ENCODE assay signal across 8 mouse cellular contexts in the genomic region with DNA sequence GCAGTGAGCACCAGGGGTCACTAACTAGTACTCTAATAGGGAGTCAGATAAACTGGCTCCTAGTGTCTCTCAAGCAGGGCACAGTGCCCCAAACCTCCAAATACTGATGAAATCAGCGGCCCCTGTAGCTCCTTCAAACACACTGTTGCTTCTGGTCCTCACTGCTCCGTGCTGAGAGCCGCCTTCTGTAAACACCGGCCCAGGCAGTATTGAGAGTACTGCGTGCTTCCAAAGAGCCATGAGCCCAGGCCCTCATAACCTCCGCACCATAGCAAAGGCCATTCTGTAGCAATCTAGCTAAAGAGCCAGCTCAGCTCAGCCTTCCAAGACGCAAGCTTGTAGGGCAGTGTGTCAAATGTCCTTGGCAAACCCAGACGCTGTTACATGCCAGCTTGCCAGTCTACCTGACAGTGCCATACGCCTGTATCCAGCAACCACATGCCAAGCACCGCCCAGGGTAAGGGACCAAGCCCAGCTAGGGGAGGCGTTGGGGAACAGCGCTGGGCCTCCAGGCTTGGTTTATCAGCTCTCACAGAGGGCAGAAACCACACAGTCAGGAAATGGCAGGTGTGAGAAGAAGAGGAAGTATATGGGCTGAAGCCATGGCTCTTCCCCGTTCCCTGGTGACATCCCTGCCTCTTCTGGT. TPM values are rescaled to one million over a fixed set of nuclear protein-coding genes. Genes with fewer than 3 reads are reported as not detected.
DNase-seq lines count a peak whose midpoint lies in the region; ATAC-seq and TF ChIP-seq lines count a peak whose summit lies in the region.

No protein-coding gene starts in this region.

- no peak for ATAC-seq in forebrain, embryonic 14.5 days
- ATAC-seq in forebrain, embryonic 12.5 days (ENCODE audit: low FRiP score), result no peak
- no peak for ATAC-seq in heart, embryonic 12.5 days (ENCODE audit: insufficient number of reproducible peaks, low FRiP score)
- ATAC-seq in lung, embryonic 16.5 days (ENCODE audit: low read depth), result peak; percentile 28; the same call in 1 of the 2 replicates

- H3K4me3 ChIP-seq in forebrain, embryonic 14.5 days (ENCODE audit: low read depth, low read length), result no peak overlapping the region
- H3K4me3 ChIP-seq in forebrain, embryonic 12.5 days (replicated peaks), result no peak overlapping the region
- H3K4me3 ChIP-seq in cerebellum, adult 2 months (replicated peaks; ENCODE audit: insufficient read depth, low read depth, low read length), result no peak overlapping the region
- no peak overlapping the region for H3K4me3 ChIP-seq in heart, embryonic 12.5 days
- H3K4me3 ChIP-seq in lung, embryonic 16.5 days (ENCODE audit: low read length), result no peak overlapping the region

- H3K9me3 ChIP-seq in forebrain, embryonic 14.5 days (replicated peaks; ENCODE audit: control insufficient read depth, low read length), result no peaks in the 10 kb centered on the region
- no peaks in the 10 kb centered on the region for H3K9me3 ChIP-seq in forebrain, embryonic 12.5 days
- no peaks in the 10 kb centered on the region for H3K9me3 ChIP-seq in heart, embryonic 12.5 days (replicated peaks)
- H3K9me3 ChIP-seq in lung, embryonic 16.5 days (ENCODE audit: control insufficient read depth, low read length), result no peaks in the 10 kb centered on the region

- DNase-seq in forebrain, embryonic 14.5 days (ENCODE audit: low spot score), result peak; percentile 67
- DNase-seq in B cell, adult 2 months, result peak; percentile 43 to 50
- DNase-seq in cerebellum, adult 2 months, result peak; percentile 91 to 95
- DNase-seq in thymus, postnatal 14 days, result peak; percentile 53
- no peak for DNase-seq in layer of hippocampus, adult 11-12 months (ENCODE audit: low spot score)

- H3K9ac ChIP-seq in forebrain, embryonic 14.5 days (ENCODE audit: low read length), result no peak overlapping the region
- no peak overlapping the region for H3K9ac ChIP-seq in forebrain, embryonic 12.5 days
- no peak overlapping the region for H3K9ac ChIP-seq in heart, embryonic 12.5 days
- no peak overlapping the region for H3K9ac ChIP-seq in lung, embryonic 16.5 days (ENCODE audit: low read length)

- TF ChIP-seq CTCF in cerebellum, adult 2 months (IDR thresholded peaks at IDR 0.05; ENCODE audit: borderline replicate concordance, insufficient read depth, low read depth, low read length), result no peak

- 79% methylated on average over 13 of the region's 13 CpGs for WGBS in forebrain, embryonic 14.5 days
- 90% methylated on average over 13 of the region's 13 CpGs for WGBS in forebrain, embryonic 12.5 days
- WGBS in cerebellum, adult 2 months, result 8% methylated on average over 13 of the region's 13 CpGs
- 73% methylated on average over 13 of the region's 13 CpGs for WGBS in heart, embryonic 12.5 days
- WGBS in lung, embryonic 16.5 days, result 57% methylated on average over 13 of the region's 13 CpGs

- no peaks in the 10 kb centered on the region for H3K36me3 ChIP-seq in forebrain, embryonic 14.5 days (ENCODE audit: control insufficient read depth, insufficient read depth, low read length)
- H3K36me3 ChIP-seq in forebrain, embryonic 12.5 days (replicated peaks), result no peaks in the 10 kb centered on the region
- no peaks in the 10 kb centered on the region for H3K36me3 ChIP-seq in heart, embryonic 12.5 days
- H3K36me3 ChIP-seq in lung, embryonic 16.5 days (ENCODE audit: control insufficient read depth, insufficient read depth, low read length), result no peaks in the 10 kb centered on the region

- no peak overlapping the region for H3K4me2 ChIP-seq in forebrain, embryonic 14.5 days (ENCODE audit: low read length)
- no peak overlapping the region for H3K4me2 ChIP-seq in forebrain, embryonic 12.5 days
- no peak overlapping the region for H3K4me2 ChIP-seq in heart, embryonic 12.5 days
- H3K4me2 ChIP-seq in lung, embryonic 16.5 days (ENCODE audit: low read depth, low read length), result no peak overlapping the region

- H3K4me1 ChIP-seq in forebrain, embryonic 14.5 days (ENCODE audit: control insufficient read depth, insufficient read depth, low read length), result peaks cover 16% of the 10 kb centered on the region
- H3K4me1 ChIP-seq in forebrain, embryonic 12.5 days, result peaks cover 28% of the 10 kb centered on the region
- peaks cover 15% of the 10 kb centered on the region for H3K4me1 ChIP-seq in cerebellum, adult 2 months (ENCODE audit: control insufficient read depth, insufficient read depth, low read length)
- H3K4me1 ChIP-seq in heart, embryonic 12.5 days (replicated peaks), result peaks cover 54% of the 10 kb centered on the region
- H3K4me1 ChIP-seq in lung, embryonic 16.5 days (replicated peaks; ENCODE audit: control insufficient read depth, insufficient read depth, low read length), result peaks cover 36% of the 10 kb centered on the region

- no peak overlapping the region for H3K27ac ChIP-seq in forebrain, embryonic 14.5 days (ENCODE audit: low read depth, low read length)
- H3K27ac ChIP-seq in forebrain, embryonic 12.5 days, result no peak overlapping the region
- H3K27ac ChIP-seq in cerebellum, adult 2 months (ENCODE audit: insufficient read depth, low read length), result no peak overlapping the region
- 0 out of 2 replicates have a peak overlapping the region, but pooled peaks have one; percentile 26 for H3K27ac ChIP-seq in heart, embryonic 12.5 days (ENCODE audit: poor library complexity, severe bottlenecking)
- peak overlapping the region; percentile 10; the same call in 1 of the 2 replicates for H3K27ac ChIP-seq in lung, embryonic 16.5 days (ENCODE audit: low read length)

- TF ChIP-seq POLR2A in cerebellum, adult 2 months (IDR thresholded peaks at IDR 0.05; ENCODE audit: borderline replicate concordance, insufficient read depth, low read length), result no peak

- H3K27me3 ChIP-seq in forebrain, embryonic 14.5 days (replicated peaks; ENCODE audit: control insufficient read depth, insufficient read depth, low read length), result no peaks in the 10 kb centered on the region
- no peaks in the 10 kb centered on the region for H3K27me3 ChIP-seq in forebrain, embryonic 12.5 days
- H3K27me3 ChIP-seq in cerebellum, adult 2 months (ENCODE audit: control insufficient read depth, insufficient read depth, low read length), result no peaks in the 10 kb centered on the region
- no peaks in the 10 kb centered on the region for H3K27me3 ChIP-seq in heart, embryonic 12.5 days (replicated peaks)
- H3K27me3 ChIP-seq in lung, embryonic 16.5 days (ENCODE audit: control insufficient read depth, insufficient read depth, low read depth, low read length), result no peaks in the 10 kb centered on the region

RNA-seq across cellular contexts. Expression of a gene that starts 24.6 kb away (rescaled TPM):
- polyA plus RNA-seq in forebrain, embryonic 14.5 days (2014; fragmentation: Nextera tagmentation; extraction: Ambion mirVana), result 86.9 and 95.9 TPM in 2 replicates
- 67.3 and 68.6 TPM in 2 replicates for polyA plus RNA-seq in forebrain, embryonic 12.5 days (2016; fragmentation: Nextera tagmentation; extraction: Ambion mirVana)
- polyA plus RNA-seq in cerebellum, adult 2 months (2012; rRNA removed), result 30.2 and 32.5 TPM in 2 replicates
- 55.6 and 55.7 TPM in 2 replicates for polyA plus RNA-seq in heart, embryonic 12.5 days (2016; fragmentation: Nextera tagmentation; extraction: Ambion mirVana)
- 81.0 and 81.4 TPM in 2 replicates for polyA plus RNA-seq in lung, embryonic 16.5 days (2015; fragmentation: Nextera tagmentation; extraction: Ambion mirVana)

RNA-seq across cellular contexts. Expression of a gene that starts 41.3 kb away (rescaled TPM):
- polyA plus RNA-seq in forebrain, embryonic 14.5 days (2014; fragmentation: Nextera tagmentation; extraction: Ambion mirVana), result 3.2 and 3.5 TPM in 2 replicates
- 9.2 and 10.7 TPM in 2 replicates for polyA plus RNA-seq in forebrain, embryonic 12.5 days (2016; fragmentation: Nextera tagmentation; extraction: Ambion mirVana)
- polyA plus RNA-seq in cerebellum, adult 2 months (2012; rRNA removed), result 1.6 and 2.6 TPM in 2 replicates
- polyA plus RNA-seq in heart, embryonic 12.5 days (2016; fragmentation: Nextera tagmentation; extraction: Ambion mirVana), result 5.9 and 6.9 TPM in 2 replicates
- 11.7 and 12.1 TPM in 2 replicates for polyA plus RNA-seq in lung, embryonic 16.5 days (2015; fragmentation: Nextera tagmentation; extraction: Ambion mirVana)

Comparison
In these comparisons a context has a peak if more than half of its experiments do, and no peak if none do; other contexts are left out.
1. H3K27ac ChIP-seq: peak in heart, embryonic 12.5 days (single experiment) and lung, embryonic 16.5 days (single experiment); none in forebrain, embryonic 14.5 days (single experiment), forebrain, embryonic 12.5 days (single experiment) and cerebellum, adult 2 months (single experiment).